Mouse (Mus musculus): Measurements from ENCODE around the gene Ifit1. TPM values are rescaled to one million over a fixed set of nuclear protein-coding genes. Genes with fewer than 3 reads are reported as not detected.
"Not testable (repeated sequence)": the region's sequence is repeated elsewhere in the genome, so short reads cannot be mapped to it uniquely, and the experiment has no call there.

Gene Ifit1
- polyA plus RNA-seq, 1 experiment from 2014 or later = 3.5 TPM

DNA sequence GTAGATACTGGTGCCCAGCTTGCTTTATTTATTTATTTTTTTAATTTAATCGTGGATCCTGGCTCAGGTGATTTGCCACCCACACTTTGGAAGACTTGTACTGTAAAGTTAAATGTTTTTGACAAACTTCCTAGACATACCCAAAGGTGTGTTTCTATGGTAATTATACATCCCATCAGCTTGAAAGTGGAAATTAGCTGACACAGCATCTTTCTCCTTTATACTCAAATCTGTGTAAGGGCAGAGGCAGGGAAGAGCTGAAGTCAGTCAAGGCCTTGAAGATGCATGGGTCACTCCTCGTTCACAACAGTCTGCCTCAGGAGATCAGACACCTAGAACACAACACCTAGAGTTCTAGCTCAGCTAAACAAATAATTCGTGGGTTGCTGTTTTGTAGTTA, 30.6 kb upstream of the Ifit1 start:
- WGBS = 81% methylated on average over 3 of the region's 3 CpGs

GRCm38 (mm10) chr19:34612243-34613001, 28.2 kb upstream of the Ifit1 start:
- not testable (repeated sequence) for H3K9ac ChIP-seq (replicated peaks; ENCODE audit: low read length); H3K9me3 ChIP-seq (ENCODE audit: control insufficient read depth, low read length); H3K4me2 ChIP-seq (ENCODE audit: low read length); H3K36me3 ChIP-seq (ENCODE audit: control insufficient read depth, insufficient read depth, low read length); H3K4me3 ChIP-seq (replicated peaks; ENCODE audit: low read depth, low read length); H3K27ac ChIP-seq (replicated peaks; ENCODE audit: low read depth, low read length); H3K4me1 ChIP-seq (ENCODE audit: control insufficient read depth, insufficient read depth, low read length); ATAC-seq (ENCODE audit: low FRiP score, low TSS enrichment); H3K27me3 ChIP-seq (ENCODE audit: control insufficient read depth, insufficient read depth, low read length); DNase-seq
- 88% methylated on average over 5 of the region's 11 CpGs for WGBS

More for the DNA sequence above, 30.6 kb upstream of the Ifit1 start:
- not testable (repeated sequence) for H3K4me1 ChIP-seq (ENCODE audit: control insufficient read depth, insufficient read depth, low read length); H3K36me3 ChIP-seq (ENCODE audit: control insufficient read depth, insufficient read depth, low read length); H3K4me2 ChIP-seq (ENCODE audit: low read length); ATAC-seq (ENCODE audit: low FRiP score, low TSS enrichment); H3K27me3 ChIP-seq (ENCODE audit: control insufficient read depth, insufficient read depth, low read length); H3K27ac ChIP-seq (replicated peaks; ENCODE audit: low read depth, low read length); H3K9me3 ChIP-seq (ENCODE audit: control insufficient read depth, low read length); DNase-seq; H3K9ac ChIP-seq (replicated peaks; ENCODE audit: low read length); H3K4me3 ChIP-seq (replicated peaks; ENCODE audit: low read depth, low read length)

DNA sequence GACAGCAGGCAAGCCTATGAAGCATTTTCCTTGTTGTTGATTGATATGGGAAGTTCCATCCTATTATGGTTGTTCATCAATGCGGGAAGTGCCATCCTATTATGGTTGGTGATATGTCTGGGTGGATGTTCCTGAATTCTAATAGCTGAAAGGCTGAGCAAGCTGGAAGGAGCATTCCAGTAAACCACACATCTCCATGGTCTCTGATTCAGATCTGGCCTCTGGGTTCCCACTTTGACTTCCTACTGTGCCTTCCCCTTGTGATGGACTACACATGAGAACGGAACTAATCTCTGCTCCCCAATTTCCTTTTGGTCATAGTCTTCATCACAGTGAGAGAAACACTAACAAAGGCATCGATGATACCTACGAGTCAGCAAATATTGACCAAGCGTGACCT, 19.8 kb upstream of the Ifit1 start:
- H3K4me3 ChIP-seq (replicated peaks; ENCODE audit: low read depth, low read length) = no peak overlapping the region
- no peaks in the 10 kb centered on the region for H3K9me3 ChIP-seq (ENCODE audit: control insufficient read depth, low read length)
- 92% methylated on average over 5 of the region's 5 CpGs for WGBS
- H3K27ac ChIP-seq (replicated peaks; ENCODE audit: low read depth, low read length) = no peak overlapping the region
- H3K4me1 ChIP-seq (ENCODE audit: control insufficient read depth, insufficient read depth, low read length) = no peaks in the 10 kb centered on the region
- no peak overlapping the region for H3K9ac ChIP-seq (replicated peaks; ENCODE audit: low read length)
- no peak for ATAC-seq (ENCODE audit: low FRiP score, low TSS enrichment)
- DNase-seq = no peak
- no peaks in the 10 kb centered on the region for H3K36me3 ChIP-seq (ENCODE audit: control insufficient read depth, insufficient read depth, low read length)
- no peaks in the 10 kb centered on the region for H3K27me3 ChIP-seq (ENCODE audit: control insufficient read depth, insufficient read depth, low read length)
- H3K4me2 ChIP-seq (ENCODE audit: low read length) = no peak overlapping the region

- Histone ChIP-seq H3K4me2 (ENCODE audit: low read length) (no peak overlapping the region), H3K27me3 (ENCODE audit: control insufficient read depth, insufficient read depth, low read length) (no peaks in the 10 kb centered on the region), H3K4me3 (replicated peaks; ENCODE audit: low read depth, low read length) (no peak overlapping the region), H3K9ac (replicated peaks; ENCODE audit: low read length) (no peak overlapping the region), H3K27ac (replicated peaks; ENCODE audit: low read depth, low read length) (no peak overlapping the region), H3K4me1 (ENCODE audit: control insufficient read depth, insufficient read depth, low read length) (no peaks in the 10 kb centered on the region), H3K36me3 (ENCODE audit: control insufficient read depth, insufficient read depth, low read length) (no peaks in the 10 kb centered on the region), H3K9me3 (ENCODE audit: control insufficient read depth, low read length) (no peaks in the 10 kb centered on the region)
- ATAC-seq (ENCODE audit: low FRiP score, low TSS enrichment) (no peak), DNase-seq (no peak)
- WGBS = 92% methylated on average over 6 of the region's 6 CpGs
Measured at GRCm38 (mm10) chr19:34623781-34624180, 16.9 kb upstream of the Ifit1 start.

- Histone ChIP-seq H3K27ac (replicated peaks; ENCODE audit: low read depth, low read length) (no peak overlapping the region), H3K4me2 (ENCODE audit: low read length) (no peak overlapping the region), H3K4me3 (replicated peaks; ENCODE audit: low read depth, low read length) (no peak overlapping the region), H3K4me1 (ENCODE audit: control insufficient read depth, insufficient read depth, low read length) (no peaks in the 10 kb centered on the region), H3K9ac (replicated peaks; ENCODE audit: low read length) (no peak overlapping the region), H3K9me3 (ENCODE audit: control insufficient read depth, low read length) (no peaks in the 10 kb centered on the region), H3K27me3 (ENCODE audit: control insufficient read depth, insufficient read depth, low read length) (no peaks in the 10 kb centered on the region), H3K36me3 (ENCODE audit: control insufficient read depth, insufficient read depth, low read length) (no peaks in the 10 kb centered on the region)
- DNase-seq (no peak), ATAC-seq (ENCODE audit: low FRiP score, low TSS enrichment) (no peak)
- 87% methylated on average over 4 of the region's 4 CpGs for WGBS
Measured at GRCm38 (mm10) chr19:34624663-34625062, 16.0 kb upstream of the Ifit1 start.

DNA sequence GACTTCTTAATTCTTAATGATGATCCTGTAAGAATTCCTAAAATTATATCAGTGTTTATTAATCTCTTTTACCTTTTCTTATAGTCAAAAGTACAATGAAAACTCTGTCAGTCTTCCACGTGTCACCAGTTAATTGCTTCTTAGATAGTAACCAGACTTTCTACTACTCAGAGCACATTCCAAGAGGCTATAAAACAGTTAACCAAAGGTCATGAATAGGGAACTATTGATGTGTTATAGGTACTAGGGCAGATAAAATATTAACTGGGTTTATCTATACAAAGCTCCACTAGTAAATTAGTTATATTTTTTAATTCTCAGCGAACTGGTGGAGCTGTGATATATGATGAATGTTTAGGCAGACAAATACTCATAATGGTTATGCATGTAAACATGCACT, 13.2 kb upstream of the Ifit1 start:
- Histone ChIP-seq H3K36me3 (ENCODE audit: control insufficient read depth, insufficient read depth, low read length) (no peaks in the 10 kb centered on the region), H3K9ac (replicated peaks; ENCODE audit: low read length) (no peak overlapping the region), H3K4me2 (ENCODE audit: low read length) (no peak overlapping the region), H3K4me3 (replicated peaks; ENCODE audit: low read depth, low read length) (no peak overlapping the region), H3K4me1 (ENCODE audit: control insufficient read depth, insufficient read depth, low read length) (no peaks in the 10 kb centered on the region), H3K27ac (replicated peaks; ENCODE audit: low read depth, low read length) (no peak overlapping the region), H3K27me3 (ENCODE audit: control insufficient read depth, insufficient read depth, low read length) (no peaks in the 10 kb centered on the region), H3K9me3 (ENCODE audit: control insufficient read depth, low read length) (no peaks in the 10 kb centered on the region)
- DNase-seq (no peak), ATAC-seq (ENCODE audit: low FRiP score, low TSS enrichment) (no peak)
- 82% methylated on average over 2 of the region's 2 CpGs for WGBS

DNA sequence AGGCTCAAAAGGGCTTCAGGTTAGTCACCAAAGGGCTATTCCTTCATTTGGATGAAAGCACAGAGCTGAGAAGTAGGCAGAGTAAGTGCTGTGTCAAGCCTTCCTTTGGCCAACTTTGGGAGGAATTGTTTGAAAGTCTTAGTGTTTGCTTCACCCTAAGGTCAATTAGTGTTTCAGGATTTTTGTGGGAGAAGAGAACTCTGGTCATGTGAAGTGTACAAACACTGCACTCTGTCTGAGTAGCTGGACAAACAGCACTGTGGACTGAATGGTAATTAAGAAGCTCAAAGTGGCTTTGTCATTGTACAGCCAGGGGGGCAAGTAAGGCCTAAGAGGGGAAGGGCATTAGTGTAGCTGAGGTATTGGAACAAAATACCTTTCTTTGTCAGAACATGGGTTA, 9.2 kb upstream of the Ifit1 start:
- Histone ChIP-seq H3K4me2 (ENCODE audit: low read length) (no peak overlapping the region), H3K36me3 (ENCODE audit: control insufficient read depth, insufficient read depth, low read length) (no peaks in the 10 kb centered on the region), H3K4me3 (replicated peaks; ENCODE audit: low read depth, low read length) (no peak overlapping the region), H3K9me3 (ENCODE audit: control insufficient read depth, low read length) (no peaks in the 10 kb centered on the region), H3K27ac (replicated peaks; ENCODE audit: low read depth, low read length) (no peak overlapping the region), H3K27me3 (ENCODE audit: control insufficient read depth, insufficient read depth, low read length) (no peaks in the 10 kb centered on the region), H3K9ac (replicated peaks; ENCODE audit: low read length) (no peak overlapping the region), H3K4me1 (ENCODE audit: control insufficient read depth, insufficient read depth, low read length) (no peaks in the 10 kb centered on the region)
- no peak for DNase-seq
- no peak for ATAC-seq (ENCODE audit: low FRiP score, low TSS enrichment)

GRCm38 (mm10) chr19:34633484-34633883, 7.2 kb upstream of the Ifit1 start:
- no peak for ATAC-seq (ENCODE audit: low FRiP score, low TSS enrichment)
- no peak for DNase-seq
- WGBS = 90% methylated on average over 2 of the region's 2 CpGs
- no peak overlapping the region for H3K4me2 ChIP-seq (ENCODE audit: low read length)
- no peaks in the 10 kb centered on the region for H3K4me1 ChIP-seq (ENCODE audit: control insufficient read depth, insufficient read depth, low read length)
- H3K27me3 ChIP-seq (ENCODE audit: control insufficient read depth, insufficient read depth, low read length) = no peaks in the 10 kb centered on the region
- H3K27ac ChIP-seq (replicated peaks; ENCODE audit: low read depth, low read length) = no peak overlapping the region
- H3K36me3 ChIP-seq (ENCODE audit: control insufficient read depth, insufficient read depth, low read length) = no peaks in the 10 kb centered on the region
- no peaks in the 10 kb centered on the region for H3K9me3 ChIP-seq (ENCODE audit: control insufficient read depth, low read length)
- no peak overlapping the region for H3K9ac ChIP-seq (replicated peaks; ENCODE audit: low read length)
- H3K4me3 ChIP-seq (replicated peaks; ENCODE audit: low read depth, low read length) = no peak overlapping the region

DNA sequence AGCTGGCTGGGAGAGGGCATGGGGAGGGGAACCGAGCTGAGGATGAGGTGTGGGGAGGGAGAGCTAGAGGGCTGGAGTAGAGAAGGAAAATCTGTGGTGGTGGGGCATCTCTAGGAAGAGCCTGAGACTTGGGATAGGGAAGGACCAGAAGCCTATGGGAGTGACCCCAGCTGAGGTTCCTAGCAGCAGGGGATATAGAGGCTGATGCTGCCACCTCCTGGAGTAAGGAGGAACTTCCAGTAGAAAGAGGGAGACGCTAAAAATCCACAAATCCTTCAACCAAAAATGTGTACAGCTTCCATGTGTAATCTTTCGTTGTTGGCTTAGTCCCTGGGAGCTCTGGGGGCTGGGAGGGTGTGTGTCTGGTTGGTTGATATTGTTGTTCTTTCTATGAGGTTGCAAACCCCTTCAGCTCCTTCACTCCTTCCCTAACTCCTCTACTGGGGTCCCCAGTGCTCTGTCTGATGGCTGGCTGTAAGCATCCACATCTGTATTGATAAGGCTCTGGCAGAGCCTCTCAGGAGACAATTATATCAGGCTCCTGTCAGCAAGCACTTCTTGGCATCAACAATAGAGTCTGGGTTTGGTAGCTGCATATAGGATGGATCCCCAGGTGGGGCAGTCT, 3.6 kb upstream of the Ifit1 start:
- Histone ChIP-seq H3K27me3 (ENCODE audit: control insufficient read depth, insufficient read depth, low read length) (no peaks in the 10 kb centered on the region), H3K36me3 (ENCODE audit: control insufficient read depth, insufficient read depth, low read length) (no peaks in the 10 kb centered on the region), H3K27ac (replicated peaks; ENCODE audit: low read depth, low read length) (no peak overlapping the region), H3K9me3 (ENCODE audit: control insufficient read depth, low read length) (no peaks in the 10 kb centered on the region), H3K4me1 (ENCODE audit: control insufficient read depth, insufficient read depth, low read length) (no peaks in the 10 kb centered on the region), H3K4me2 (ENCODE audit: low read length) (no peak overlapping the region), H3K4me3 (replicated peaks; ENCODE audit: low read depth, low read length) (no peak overlapping the region), H3K9ac (replicated peaks; ENCODE audit: low read length) (no peak overlapping the region)
- DNase-seq (peak; percentile 76), ATAC-seq (ENCODE audit: low FRiP score, low TSS enrichment) (peak; percentile 72)
- 12% methylated on average over 3 of the region's 3 CpGs for WGBS
